Mouse (Mus musculus): Measurements from ENCODE around the gene Hinfp. TPM values are rescaled to one million over a fixed set of nuclear protein-coding genes. Genes with fewer than 3 reads are reported as not detected.
"Not testable (repeated sequence)": the region's sequence is repeated elsewhere in the genome, so short reads cannot be mapped to it uniquely, and the experiment has no call there.

Gene Hinfp
- polyA plus RNA-seq, 1 experiment from 2014 or later: 6.2 TPM

GRCm38 (mm10) chr9:44325032-44325767 is 19.7 kb upstream of the Hinfp start:
- 62% methylated on average over 4 of the region's 8 CpGs for WGBS (ENCODE audit: missing documents)
- not testable (repeated sequence) for H3K4me3 ChIP-seq (ENCODE audit: inconsistent target); H3K27ac ChIP-seq; H3K36me3 ChIP-seq (ENCODE audit: inconsistent target)
- H3K79me2 ChIP-seq (ENCODE audit: inconsistent target): peaks cover 21% of the 10 kb centered on the region

- 85% methylated on average over 6 of the region's 6 CpGs for WGBS (ENCODE audit: missing documents)
- Histone ChIP-seq H3K79me2 (ENCODE audit: inconsistent target) (peaks cover 24% of the 10 kb centered on the region), H3K36me3 (ENCODE audit: inconsistent target) (no peaks in the 10 kb centered on the region), H3K27ac (no peak overlapping the region), H3K4me3 (ENCODE audit: inconsistent target) (no peak overlapping the region)
Measured at GRCm38 (mm10) chr9:44324147-44324546, 18.7 kb upstream of the Hinfp start.

DNA sequence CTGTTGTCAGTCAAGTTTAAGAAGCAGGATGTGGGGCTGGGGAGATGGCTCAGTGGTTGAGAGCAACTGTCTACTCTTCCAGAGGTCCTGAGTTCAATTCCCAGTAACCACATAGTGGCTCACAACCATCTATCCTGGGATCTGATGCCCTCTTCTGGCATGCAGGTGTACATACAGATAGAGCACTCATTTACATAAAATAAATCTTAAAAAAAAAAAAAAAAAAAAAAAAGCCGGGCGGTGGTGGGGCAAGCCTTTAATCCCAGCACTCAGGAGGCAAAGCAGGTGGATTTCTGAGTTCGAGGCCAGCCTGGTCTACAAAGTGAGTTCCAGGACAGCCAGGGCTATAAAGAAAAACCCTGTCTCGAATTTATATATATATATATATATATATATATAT is 18.2 kb upstream of the Hinfp start:
- peaks cover 26% of the 10 kb centered on the region for H3K79me2 ChIP-seq (ENCODE audit: inconsistent target)
- not testable (repeated sequence) for H3K36me3 ChIP-seq (ENCODE audit: inconsistent target); H3K4me3 ChIP-seq (ENCODE audit: inconsistent target); H3K27ac ChIP-seq
- WGBS (ENCODE audit: missing documents): no CpG with 5 or more reads among the region's 4 CpGs

- H3K79me2 ChIP-seq (ENCODE audit: inconsistent target): peaks cover 37% of the 10 kb centered on the region
- peak overlapping the region; percentile 33; the same call in 1 of the 2 replicates for H3K27ac ChIP-seq
- peaks cover 7% of the 10 kb centered on the region for H3K36me3 ChIP-seq (ENCODE audit: inconsistent target)
- peak overlapping the region; percentile 14; the same call in 1 of the 2 replicates for H3K4me3 ChIP-seq (ENCODE audit: inconsistent target)
- 18% methylated on average over 6 of the region's 6 CpGs for WGBS (ENCODE audit: missing documents)
Measured at GRCm38 (mm10) chr9:44320799-44321133, 15.3 kb upstream of the Hinfp start.

- Histone ChIP-seq H3K79me2 (ENCODE audit: inconsistent target) (peaks cover 37% of the 10 kb centered on the region), H3K27ac (peak within 1 kb of the TSS; percentile 79), H3K4me3 (ENCODE audit: inconsistent target) (peak within 1 kb of the TSS; percentile 71), H3K36me3 (ENCODE audit: inconsistent target) (peaks cover 13% of the 10 kb centered on the region)
- WGBS (ENCODE audit: missing documents): under 1% methylated on average over 67 of the region's 67 CpGs
Measured at GRCm38 (mm10) chr9:44319887-44320798, 14.7 kb upstream of the Hinfp start, which contains the start of gene C2cd2l. Gene C2cd2l (minus strand): TSS chr9:44320285.

GRCm38 (mm10) chr9:44319105-44319886 is 13.8 kb upstream of the Hinfp start:
- peak overlapping the region; percentile 71 for H3K4me3 ChIP-seq (ENCODE audit: inconsistent target)
- peak overlapping the region; percentile 79 for H3K27ac ChIP-seq
- 4% methylated on average over 37 of the region's 37 CpGs for WGBS (ENCODE audit: missing documents)
- peaks cover 22% of the 10 kb centered on the region for H3K36me3 ChIP-seq (ENCODE audit: inconsistent target)
- H3K79me2 ChIP-seq (ENCODE audit: inconsistent target): peaks cover 37% of the 10 kb centered on the region

GRCm38 (mm10) chr9:44318826-44319095 is 13.3 kb upstream of the Hinfp start:
- Histone ChIP-seq H3K36me3 (ENCODE audit: inconsistent target) (peaks cover 27% of the 10 kb centered on the region), H3K4me3 (ENCODE audit: inconsistent target) (peak overlapping the region; percentile 71), H3K79me2 (ENCODE audit: inconsistent target) (peaks cover 37% of the 10 kb centered on the region), H3K27ac (peak overlapping the region; percentile 79)
- WGBS (ENCODE audit: missing documents): 22% methylated on average over 3 of the region's 3 CpGs

GRCm38 (mm10) chr9:44318076-44318825 is 12.8 kb upstream of the Hinfp start:
- Histone ChIP-seq H3K36me3 (ENCODE audit: inconsistent target) (peaks cover 32% of the 10 kb centered on the region), H3K27ac (peak overlapping the region; percentile 79), H3K4me3 (ENCODE audit: inconsistent target) (peak overlapping the region; percentile 71), H3K79me2 (ENCODE audit: inconsistent target) (peaks cover 37% of the 10 kb centered on the region)
- 78% methylated on average over 5 of the region's 5 CpGs for WGBS (ENCODE audit: missing documents)

DNA sequence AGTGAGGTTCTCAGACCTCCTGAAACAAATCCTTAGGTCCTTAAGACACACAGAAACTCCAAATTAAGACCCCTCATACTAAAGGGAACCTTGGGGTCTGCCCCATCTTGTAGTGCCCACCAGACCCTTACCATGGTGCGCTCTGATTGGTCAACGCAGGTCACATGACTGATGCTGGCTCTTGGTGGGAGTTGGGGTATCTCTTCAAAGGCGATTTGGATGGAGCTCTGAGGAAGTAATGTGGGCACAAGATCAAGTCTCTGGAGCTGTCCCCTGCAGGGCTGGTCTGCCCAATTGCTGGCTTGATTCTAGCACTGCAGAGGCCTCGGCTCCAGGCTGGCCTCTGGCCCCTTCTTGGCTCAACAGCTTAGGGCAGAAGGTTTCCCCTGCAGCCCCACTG is 12.0 kb upstream of the Hinfp start:
- WGBS (ENCODE audit: missing documents): 95% methylated on average over 4 of the region's 4 CpGs
- Histone ChIP-seq H3K79me2 (ENCODE audit: inconsistent target) (peaks cover 37% of the 10 kb centered on the region), H3K4me3 (ENCODE audit: inconsistent target) (peak overlapping the region; percentile 71; the same call in 1 of the 2 replicates), H3K36me3 (ENCODE audit: inconsistent target) (peaks cover 40% of the 10 kb centered on the region), H3K27ac (peak overlapping the region; percentile 79)

- Histone ChIP-seq H3K79me2 (ENCODE audit: inconsistent target) (peaks cover 37% of the 10 kb centered on the region), H3K36me3 (ENCODE audit: inconsistent target) (peaks cover 59% of the 10 kb centered on the region), H3K27ac (no peak overlapping the region), H3K4me3 (ENCODE audit: inconsistent target) (no peak overlapping the region)
- WGBS (ENCODE audit: missing documents): 93% methylated on average over 18 of the region's 18 CpGs
Measured at GRCm38 (mm10) chr9:44314910-44315309, 9.4 kb upstream of the Hinfp start.

DNA sequence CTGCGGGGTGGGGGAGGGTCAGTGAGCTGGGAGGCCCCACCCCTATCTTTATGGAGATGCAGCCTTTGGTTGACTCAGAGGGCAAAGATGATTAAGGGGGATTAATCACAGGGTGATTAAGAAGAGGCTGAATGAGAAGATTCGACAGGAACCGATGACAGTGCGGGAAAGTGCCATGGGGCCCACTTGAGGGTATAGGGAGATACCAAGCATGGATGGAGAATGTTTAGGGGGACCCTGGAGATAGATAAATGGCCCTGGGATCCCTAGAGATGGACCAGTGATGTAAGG is 8.7 kb upstream of the Hinfp start:
- H3K79me2 ChIP-seq (ENCODE audit: inconsistent target): peaks cover 34% of the 10 kb centered on the region
- no peak overlapping the region for H3K4me3 ChIP-seq (ENCODE audit: inconsistent target)
- H3K27ac ChIP-seq: no peak overlapping the region
- WGBS (ENCODE audit: missing documents): 93% methylated on average over 4 of the region's 4 CpGs
- H3K36me3 ChIP-seq (ENCODE audit: inconsistent target): peaks cover 59% of the 10 kb centered on the region

- Histone ChIP-seq H3K27ac (no peak overlapping the region), H3K36me3 (ENCODE audit: inconsistent target) (peaks cover 59% of the 10 kb centered on the region), H3K4me3 (ENCODE audit: inconsistent target) (no peak overlapping the region), H3K79me2 (ENCODE audit: inconsistent target) (peaks cover 29% of the 10 kb centered on the region)
- 96% methylated on average over 19 of the region's 19 CpGs for WGBS (ENCODE audit: missing documents)
Measured at GRCm38 (mm10) chr9:44313476-44314256, 8.2 kb upstream of the Hinfp start.
